8 mouse cellular contexts compared by ENCODE assay signal in genomic region chrX:21061866-21062543, GRCm38 (mm10). TPM values are rescaled to one million over a fixed set of nuclear protein-coding genes. Genes with fewer than 3 reads are reported as not detected.
DNase-seq lines count a peak whose midpoint lies in the region; ATAC-seq lines count a peak whose summit lies in the region.

TSS of gene Zfp182 (minus strand) at chrX:21062316.

- peak within 1 kb of the TSS; percentile 46 for H3K4me3 ChIP-seq in hindbrain, embryonic 14.5 days (replicated peaks; ENCODE audit: low read length)

- peak within 1 kb of the TSS; percentile 62 for H3K9ac ChIP-seq in hindbrain, embryonic 14.5 days

- H3K9me3 ChIP-seq in hindbrain, embryonic 14.5 days (ENCODE audit: control insufficient read depth, low read length), result no peaks in the 10 kb centered on the region

- 20% methylated on average over 25 of the region's 25 CpGs for WGBS in hindbrain, embryonic 14.5 days

- DNase-seq in NIH3T3 (ENCODE audit: low read depth), result peak; percentile 89
- DNase-seq in cerebellum, postnatal 14 days, result peak; percentile 84
- peak; percentile 62 to 73 for DNase-seq in frontal cortex, postnatal 14 days (ENCODE audit: low spot score in 2 of 2)
- DNase-seq in hindbrain, embryonic 14.5 days (ENCODE audit: low spot score), result peak; percentile 83
- peak; percentile 71 to 75 for DNase-seq in layer of hippocampus, postnatal 36 days
- DNase-seq in lung, postnatal 36 days, result peak; percentile 91
- DNase-seq in retina, postnatal 1 day, result peak; percentile 91
- DNase-seq in urinary bladder, adult 18-20 months (ENCODE audit: low spot score in 2 of 2), result peak; percentile 54 to 75

- peak within 1 kb of the TSS; percentile 66 for H3K27ac ChIP-seq in hindbrain, embryonic 14.5 days

- H3K4me1 ChIP-seq in hindbrain, embryonic 14.5 days (replicated peaks; ENCODE audit: control insufficient read depth, insufficient read depth, low read length), result no peaks in the 10 kb centered on the region; the same call in 1 of the 2 replicates

- peak within 1 kb of the TSS; percentile 53 for H3K4me2 ChIP-seq in hindbrain, embryonic 14.5 days (replicated peaks)

- ATAC-seq in hindbrain, embryonic 14.5 days (ENCODE audit: low FRiP score), result peak; percentile 99

- H3K36me3 ChIP-seq in hindbrain, embryonic 14.5 days (replicated peaks; ENCODE audit: control insufficient read depth, insufficient read depth), result no peaks in the 10 kb centered on the region

- no peaks in the 10 kb centered on the region for H3K27me3 ChIP-seq in hindbrain, embryonic 14.5 days (ENCODE audit: control insufficient read depth, insufficient read depth, low read length)

RNA-seq across cellular contexts. Expression of gene Zfp182, which starts in this region (rescaled TPM):
- 8.2 and 8.5 TPM in 2 replicates for polyA plus RNA-seq in hindbrain, embryonic 14.5 days (2014; fragmentation: Nextera tagmentation; extraction: Ambion mirVana)
- 10 to 100 TPM; 10.2 to 13.5 TPM for total RNA-seq in layer of hippocampus, postnatal 36 days (2021)

Comparison
In these comparisons a context has a peak if more than half of its experiments do, and no peak if none do; other contexts are left out.
1. Peak in every context shown above with its lines: DNase-seq, ATAC-seq, H3K4me3 ChIP-seq and H3K27ac ChIP-seq.